Comparison of ENCODE assay signal across 10 mouse cellular contexts in the genomic region with DNA sequence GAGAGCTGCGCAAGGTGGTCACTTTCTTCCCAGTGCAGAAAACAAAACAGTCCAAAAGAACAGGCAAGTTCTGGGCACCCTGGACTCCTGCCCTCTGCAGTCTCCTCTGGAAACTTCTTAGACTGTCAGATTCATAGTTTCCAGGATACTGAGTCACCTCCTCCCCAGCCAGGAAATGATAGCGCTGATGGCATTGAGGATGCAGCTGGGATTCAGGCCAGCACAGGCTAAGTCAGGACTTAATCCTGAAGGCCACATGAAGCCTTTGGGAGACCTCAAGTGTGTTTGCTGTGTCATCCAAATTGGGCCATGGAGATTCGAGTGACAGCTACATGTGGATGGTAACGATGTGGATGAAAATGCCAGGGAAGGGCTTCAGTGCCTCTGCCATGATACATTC.
DNase-seq lines count a peak whose midpoint lies in the region; ATAC-seq and TF ChIP-seq lines count a peak whose summit lies in the region.
"Had no signal": no experiment of that assay in that cellular context is flagged by ENCODE, and none has a peak within 500 bp of the region (broad histone marks: within the 10 kb centered on the region; RNA-seq: fewer than 3 reads in every experiment).

No protein-coding gene starts in this region.

- no peaks in the 10 kb centered on the region for H3K27me3 ChIP-seq in C2C12 (ENCODE audit: control insufficient read depth, insufficient read depth, insufficient read length)
- H3K27me3 ChIP-seq in heart, embryonic 16.5 days (ENCODE audit: control insufficient read depth, insufficient read depth, low read length), result no peaks in the 10 kb centered on the region
- H3K27me3 ChIP-seq in midbrain, embryonic 16.5 days (ENCODE audit: control insufficient read depth, insufficient read depth, low read depth, low read length), result no peaks in the 10 kb centered on the region
- no peaks in the 10 kb centered on the region for H3K27me3 ChIP-seq in midbrain, embryonic 10.5 days (ENCODE audit: low read depth, poor library complexity, severe bottlenecking)
- H3K27me3 ChIP-seq: limb, embryonic 15.5 days had no signal

- H3K4me2 ChIP-seq in heart, embryonic 16.5 days (ENCODE audit: low read depth, low read length), result no peak overlapping the region
- H3K4me2 ChIP-seq in midbrain, embryonic 16.5 days (ENCODE audit: low read length), result no peak overlapping the region
- H3K4me2 ChIP-seq: limb, embryonic 15.5 days had no signal

- TF ChIP-seq CTCF in C2C12 (IDR thresholded peaks at IDR 0.05; ENCODE audit: control insufficient read depth, insufficient read depth, insufficient read length), result no peak

- H3K9ac ChIP-seq in heart, embryonic 16.5 days (ENCODE audit: low read length), result no peak overlapping the region
- H3K9ac ChIP-seq in midbrain, embryonic 16.5 days (ENCODE audit: low read depth, low read length), result no peak overlapping the region
- H3K9ac ChIP-seq: limb, embryonic 15.5 days had no signal

- H3K79me2 ChIP-seq in C2C12 (ENCODE audit: control insufficient read depth, insufficient read depth), result no peaks in the 10 kb centered on the region

- H3K36me3 ChIP-seq in C2C12 (ENCODE audit: control insufficient read depth, insufficient read depth), result no peaks in the 10 kb centered on the region
- no peaks in the 10 kb centered on the region for H3K36me3 ChIP-seq in heart, embryonic 16.5 days (ENCODE audit: control insufficient read depth, insufficient read depth)
- H3K36me3 ChIP-seq in midbrain, embryonic 16.5 days (ENCODE audit: control insufficient read depth, insufficient read depth, low read length), result no peaks in the 10 kb centered on the region
- no peaks in the 10 kb centered on the region for H3K36me3 ChIP-seq in midbrain, embryonic 10.5 days
- H3K36me3 ChIP-seq: limb, embryonic 15.5 days had no signal

- peak overlapping the region; percentile 68 for H3K27ac ChIP-seq in heart, embryonic 16.5 days (ENCODE audit: low read length)
- H3K27ac ChIP-seq in midbrain, embryonic 16.5 days (ENCODE audit: low read length), result no peak overlapping the region
- H3K27ac ChIP-seq in midbrain, embryonic 10.5 days (replicated peaks), result no peak overlapping the region
- H3K27ac ChIP-seq: limb, embryonic 15.5 days had no signal

- ATAC-seq in heart, embryonic 16.5 days (replicated peaks; ENCODE audit: extremely low read depth, insufficient read depth, low FRiP score), result peak; percentile 49
- ATAC-seq in midbrain, embryonic 16.5 days, result no peak
- ATAC-seq: inflammation-experienced regulatory T-cells, adult 6 months had no signal

- no peaks in the 10 kb centered on the region for H3K9me3 ChIP-seq in heart, embryonic 16.5 days (replicated peaks; ENCODE audit: control insufficient read depth, low read length)
- H3K9me3 ChIP-seq in midbrain, embryonic 16.5 days (replicated peaks; ENCODE audit: control insufficient read depth, low read length, poor library complexity, severe bottlenecking), result no peaks in the 10 kb centered on the region
- H3K9me3 ChIP-seq in midbrain, embryonic 10.5 days (replicated peaks), result no peaks in the 10 kb centered on the region
- H3K9me3 ChIP-seq: limb, embryonic 15.5 days had no signal

- H3ac ChIP-seq in C2C12 (ENCODE audit: control insufficient read depth, insufficient read length, low read depth), result no peak overlapping the region

- no peak overlapping the region for H3K4me3 ChIP-seq in C2C12 (ENCODE audit: insufficient read depth, poor library complexity, severe bottlenecking)
- no peak overlapping the region for H3K4me3 ChIP-seq in heart, embryonic 16.5 days (ENCODE audit: low read length)
- H3K4me3 ChIP-seq in midbrain, embryonic 16.5 days (ENCODE audit: low read depth, low read length), result no peak overlapping the region
- H3K4me3 ChIP-seq in midbrain, embryonic 10.5 days, result no peak overlapping the region
- H3K4me3 ChIP-seq: limb, embryonic 15.5 days had no signal

- H3K4me1 ChIP-seq in heart, embryonic 16.5 days (ENCODE audit: control insufficient read depth, insufficient read depth, low read length), result peaks cover 3% of the 10 kb centered on the region; the same call in 1 of the 2 replicates
- H3K4me1 ChIP-seq in midbrain, embryonic 16.5 days (ENCODE audit: control insufficient read depth, insufficient read depth, low read length), result no peaks in the 10 kb centered on the region
- no peaks in the 10 kb centered on the region for H3K4me1 ChIP-seq in midbrain, embryonic 10.5 days
- H3K4me1 ChIP-seq: limb, embryonic 15.5 days had no signal

- H3K79me3 ChIP-seq in C2C12 (ENCODE audit: low read depth), result no peaks in the 10 kb centered on the region

- DNase-seq in adrenal gland, adult 2 months, result peak; percentile 76
- peak; percentile 17 to 36 for DNase-seq in kidney, postnatal 4 days
- no peak for DNase-seq in midbrain, embryonic 10.5 days (ENCODE audit: low spot score)
- DNase-seq in ovary, postnatal 14 days (ENCODE audit: low spot score), result no peak
- DNase-seq: right cerebral cortex, postnatal 14 days had no signal

- 80% methylated on average over 4 of the region's 4 CpGs for WGBS in heart, embryonic 16.5 days
- 89% methylated on average over 4 of the region's 4 CpGs for WGBS in midbrain, embryonic 16.5 days
- 91% methylated on average over 4 of the region's 4 CpGs for WGBS in midbrain, embryonic 10.5 days

TF ChIP-seq in C2C12, 6 proteins besides CTCF, POLR2A, EP300 and RAD21:
- peak; percentile 52 for TF ChIP-seq MYOD1 (IDR thresholded peaks at IDR 0.05; ENCODE audit: control insufficient read depth, insufficient read length, low read depth)
- TF ChIP-seq MAX (IDR thresholded peaks at IDR 0.05), result peak; percentile 76
- TF ChIP-seq CEBPB (IDR thresholded peaks at IDR 0.05; ENCODE audit: low read depth), result no peak
- TF ChIP-seq USF1 (IDR thresholded peaks at IDR 0.05; ENCODE audit: low read depth), result peak; percentile 6
- TF ChIP-seq FOSL1 (IDR thresholded peaks at IDR 0.05; ENCODE audit: insufficient read depth, low read length, poor library complexity, severe bottlenecking), result peak; percentile 69
- TF ChIP-seq MYOG (IDR thresholded peaks at IDR 0.05; ENCODE audit: control insufficient read depth, extremely low read depth, insufficient read length), result no peak

Comparison
In these comparisons a context has a peak if more than half of its experiments do, and no peak if none do; other contexts are left out.
1. DNase-seq: peak in adrenal gland, adult 2 months (single experiment) and kidney, postnatal 4 days (2 of 2); none in midbrain, embryonic 10.5 days (single experiment) and ovary, postnatal 14 days (single experiment).